In genomic region chr16:21381469-21381868, GRCm38 (mm10) we compare ENCODE assay signal across 18 mouse cellular contexts.
"Had no signal": no experiment of that assay in that cellular context is flagged by ENCODE, and none has a peak within 500 bp of the region (broad histone marks: within the 10 kb centered on the region; RNA-seq: fewer than 3 reads in every experiment).

No protein-coding gene starts in this region.

- H3K27ac ChIP-seq: kidney, postnatal 0 days; layer of hippocampus, adult 2 months; left cerebral cortex, adult 2 months; liver, embryonic 13.5 days; midbrain, embryonic 12.5 days; midbrain, embryonic 15.5 days; neural tube, embryonic 12.5 days; neural tube, embryonic 15.5 days had no signal

- H3K9me3 ChIP-seq: liver, embryonic 13.5 days; midbrain, embryonic 12.5 days; midbrain, embryonic 15.5 days; neural tube, embryonic 12.5 days; neural tube, embryonic 15.5 days had no signal

- H3K27me3 ChIP-seq: liver, embryonic 13.5 days; midbrain, embryonic 15.5 days; neural tube, embryonic 12.5 days; neural tube, embryonic 15.5 days had no signal

- H3K9ac ChIP-seq: liver, embryonic 13.5 days; midbrain, embryonic 12.5 days; midbrain, embryonic 15.5 days; neural tube, embryonic 12.5 days; neural tube, embryonic 15.5 days had no signal

- DNase-seq: kidney, adult 18-20 months; kidney, adult 9 months; kidney, postnatal 25 days; liver, embryonic 13.5 days; lung, adult 2 months; lung, postnatal 14 days; lung, postnatal 4 days; right cerebral cortex, adult 18-20 months; right cerebral cortex, postnatal 14 days; right cerebral cortex, postnatal 4 days; thymus, postnatal 36 days had no signal

- ATAC-seq: midbrain, embryonic 15.5 days had no signal

- H3K4me2 ChIP-seq: liver, embryonic 13.5 days; midbrain, embryonic 12.5 days; midbrain, embryonic 15.5 days; neural tube, embryonic 12.5 days; neural tube, embryonic 15.5 days had no signal

- H3K4me3 ChIP-seq: layer of hippocampus, adult 2 months; left cerebral cortex, adult 2 months; liver, embryonic 13.5 days; midbrain, embryonic 12.5 days; midbrain, embryonic 15.5 days; neural tube, embryonic 12.5 days; neural tube, embryonic 15.5 days had no signal

- H3K36me3 ChIP-seq: liver, embryonic 13.5 days; midbrain, embryonic 12.5 days; midbrain, embryonic 15.5 days; neural tube, embryonic 12.5 days; neural tube, embryonic 15.5 days had no signal
